8 mouse cellular contexts compared by ENCODE assay signal in genomic region chr11:75459751-75460102, GRCm38 (mm10). TPM values are rescaled to one million over a fixed set of nuclear protein-coding genes. Genes with fewer than 3 reads are reported as not detected.
A peak's percentile ranks its signal among the peaks of the same experiment; 100 is the strongest.
DNase-seq lines count a peak whose midpoint lies in the region; ATAC-seq and TF ChIP-seq lines count a peak whose summit lies in the region.

No protein-coding gene starts in this region.

- peak overlapping the region; percentile 100 for H3K27ac ChIP-seq in gastrocnemius, adult 2 months
- H3K27ac ChIP-seq in liver, embryonic 12.5 days = peak overlapping the region; percentile 99

- DNase-seq in gastrocnemius, adult 2 months = no peak
- no peak for DNase-seq in gastrocnemius, postnatal 25 days
- peak; percentile 31 for DNase-seq in thymus, postnatal 4 days
- DNase-seq in thymus, adult 18-20 months = no peak
- no peak for DNase-seq in adrenal gland, postnatal 25 days
- no peak for DNase-seq in cerebellum, adult 18-20 months
- no peak for DNase-seq in kidney, postnatal 14 days

- WGBS in liver, embryonic 12.5 days (ENCODE audit: insufficient replicate concordance) = 9% methylated on average over 5 of the region's 5 CpGs

- TF ChIP-seq CTCF in gastrocnemius, adult 2 months (IDR thresholded peaks at IDR 0.05) = no peak

- no peak for ATAC-seq in liver, embryonic 12.5 days

- no peaks in the 10 kb centered on the region for H3K27me3 ChIP-seq in liver, embryonic 12.5 days (replicated peaks)

- H3K4me2 ChIP-seq in liver, embryonic 12.5 days = peak overlapping the region; percentile 94

- peaks cover 16% of the 10 kb centered on the region for H3K36me3 ChIP-seq in liver, embryonic 12.5 days

- intact Hi-C loops in gastrocnemius, adult 2 months (cut with DNase I) = loop anchor here (2.0 to 5.0 kb wide), 2 partner anchors 57 to 108 kb away; no protein-coding TSS in a partner anchor

- peaks cover 83% of the 10 kb centered on the region for H3K4me1 ChIP-seq in liver, embryonic 12.5 days

- H3K4me3 ChIP-seq in gastrocnemius, adult 2 months = peak overlapping the region; percentile 72
- peak overlapping the region; percentile 86 for H3K4me3 ChIP-seq in liver, embryonic 12.5 days

- peak overlapping the region; percentile 60 for H3K9ac ChIP-seq in liver, embryonic 12.5 days

- no peaks in the 10 kb centered on the region for H3K9me3 ChIP-seq in liver, embryonic 12.5 days (replicated peaks)

RNA-seq across cellular contexts. Expression of gene Tlcd2, which starts 1.8 kb away (rescaled TPM):
- 1 to 10 TPM; 2.6 to 3.1 TPM for total RNA-seq in gastrocnemius, adult 2 months (2021)
- 1 to 10 TPM; 3.9 to 6.9 TPM for total RNA-seq in gastrocnemius, postnatal 25 days (2021)
- polyA plus RNA-seq in liver, embryonic 12.5 days (2016; fragmentation: Nextera tagmentation; extraction: Ambion mirVana) = 19.6 and 21.4 TPM in 2 replicates
- total RNA-seq in adrenal gland, postnatal 25 days (2021) = 16.2 and 16.8 TPM in 2 replicates

RNA-seq across cellular contexts. Expression of gene Wdr81, which starts 5.2 kb away (rescaled TPM):
- 1 to 10 TPM; 4.9 to 6.4 TPM for total RNA-seq in gastrocnemius, adult 2 months (2021)
- total RNA-seq in gastrocnemius, postnatal 25 days (2021) = 1 to 10 TPM; 4.7 to 5.7 TPM
- polyA plus RNA-seq in liver, embryonic 12.5 days (2016; fragmentation: Nextera tagmentation; extraction: Ambion mirVana) = 24.8 and 25.0 TPM in 2 replicates
- total RNA-seq in adrenal gland, postnatal 25 days (2021) = 21.9 and 23.5 TPM in 2 replicates

RNA-seq across cellular contexts. Expression of gene Serpinf2, which starts 20.3 kb away (rescaled TPM):
- total RNA-seq in gastrocnemius, adult 2 months (2021) = not detected
- not detected for total RNA-seq in gastrocnemius, postnatal 25 days (2021)
- 351 and 375 TPM in 2 replicates for polyA plus RNA-seq in liver, embryonic 12.5 days (2016; fragmentation: Nextera tagmentation; extraction: Ambion mirVana)
- 7.7 TPM in 1 of 2 replicates, not detected in the other for total RNA-seq in adrenal gland, postnatal 25 days (2021)

RNA-seq across cellular contexts. Expression of gene Prpf8, which starts 26.9 kb away (rescaled TPM):
- 10 to 100 TPM; 69.3 to 76.7 TPM for total RNA-seq in gastrocnemius, adult 2 months (2021)
- 10 to 100 TPM; 56.9 to 59.4 TPM for total RNA-seq in gastrocnemius, postnatal 25 days (2021)
- polyA plus RNA-seq in liver, embryonic 12.5 days (2016; fragmentation: Nextera tagmentation; extraction: Ambion mirVana) = 46.6 and 47.9 TPM in 2 replicates
- total RNA-seq in adrenal gland, postnatal 25 days (2021) = 147 and 166 TPM in 2 replicates

RNA-seq across cellular contexts. Expression of gene Serpinf1, which starts 37.2 kb away (rescaled TPM):
- total RNA-seq in gastrocnemius, adult 2 months (2021) = 100 to 1,000 TPM in 1 of 2 experiments, 10 to 100 TPM in 1; 55.5 to 168 TPM
- 10 to 100 TPM; 98.5 to 98.7 TPM for total RNA-seq in gastrocnemius, postnatal 25 days (2021)
- 158 and 172 TPM in 2 replicates for polyA plus RNA-seq in liver, embryonic 12.5 days (2016; fragmentation: Nextera tagmentation; extraction: Ambion mirVana)
- 12.4 and 23.9 TPM in 2 replicates for total RNA-seq in adrenal gland, postnatal 25 days (2021)
